Mouse (Mus musculus): Measurements from ENCODE around the gene Tcp10b. TPM values are rescaled to one million over a fixed set of nuclear protein-coding genes. Genes with fewer than 3 reads are reported as not detected.
"Not testable (repeated sequence)": the region's sequence is repeated elsewhere in the genome, so short reads cannot be mapped to it uniquely, and the experiment has no call there.

Gene Tcp10b
- polyA plus RNA-seq, 1 experiment from 2014 or later: 0.32 TPM

DNA sequence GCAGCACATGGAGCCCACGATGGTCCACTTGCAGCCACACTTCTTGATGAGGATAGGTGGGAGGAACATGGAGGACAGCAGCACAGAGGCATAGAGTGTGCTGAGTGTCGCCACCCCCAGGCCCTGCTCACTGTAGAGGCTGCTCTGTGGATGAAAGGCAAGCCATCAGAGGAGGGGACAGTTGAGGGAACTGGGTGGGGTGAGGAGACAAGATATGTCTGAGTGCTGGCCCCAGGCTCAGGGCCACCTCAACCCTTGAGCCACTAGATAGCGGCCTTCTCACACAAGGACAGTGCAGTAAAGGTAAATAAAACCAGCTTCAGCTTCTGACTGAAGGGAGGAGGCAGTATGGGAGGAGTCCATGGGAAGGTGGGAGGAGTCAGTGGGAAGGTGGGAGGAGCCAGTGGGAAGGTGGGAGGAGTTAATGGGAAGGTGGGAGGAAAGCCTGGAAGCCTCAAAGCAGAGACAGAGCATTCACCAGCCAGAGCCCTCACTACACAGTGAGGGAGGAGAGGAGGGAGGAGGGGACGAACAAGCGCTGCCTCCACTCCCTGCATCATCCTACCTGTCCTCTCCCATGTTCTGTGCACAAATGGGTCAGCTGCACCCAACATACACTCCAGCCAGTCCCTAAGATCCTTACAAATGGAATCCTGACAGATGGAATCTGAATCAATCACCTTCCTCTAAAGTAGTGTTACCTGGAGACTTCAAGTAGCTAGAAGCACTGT is 62.6 kb downstream of the Tcp10b start:
- not testable (repeated sequence) for H3K27ac ChIP-seq; H3K36me3 ChIP-seq (ENCODE audit: inconsistent target); H3K4me3 ChIP-seq (ENCODE audit: inconsistent target); H3K79me2 ChIP-seq (ENCODE audit: inconsistent target)
- no CpG with 5 or more reads among the region's 5 CpGs for WGBS (ENCODE audit: missing documents)

DNA sequence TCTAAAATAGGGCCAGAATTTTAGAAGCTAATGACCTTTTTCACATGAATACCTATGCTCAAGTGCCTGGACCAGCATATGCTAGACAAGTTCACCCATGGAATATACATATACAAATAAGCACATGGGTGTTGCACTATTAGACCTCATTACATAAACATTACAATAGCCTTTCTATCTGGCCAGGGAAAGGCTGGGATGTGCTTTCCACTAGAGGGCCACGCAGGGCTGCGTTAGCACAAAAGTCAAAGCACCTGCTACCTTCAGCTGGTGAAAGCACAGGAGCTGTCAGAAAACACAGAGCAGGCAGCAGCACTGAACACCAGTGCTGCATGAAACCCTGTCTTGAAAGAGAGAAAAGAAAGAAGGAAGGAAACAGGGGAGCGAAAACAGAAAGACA is 63.3 kb downstream of the Tcp10b start:
- H3K27ac ChIP-seq; H3K4me3 ChIP-seq (ENCODE audit: inconsistent target); H3K79me2 ChIP-seq (ENCODE audit: inconsistent target); H3K36me3 ChIP-seq (ENCODE audit: inconsistent target): not testable (repeated sequence)
- WGBS (ENCODE audit: missing documents): 0% methylated on average over 2 of the region's 3 CpGs

DNA sequence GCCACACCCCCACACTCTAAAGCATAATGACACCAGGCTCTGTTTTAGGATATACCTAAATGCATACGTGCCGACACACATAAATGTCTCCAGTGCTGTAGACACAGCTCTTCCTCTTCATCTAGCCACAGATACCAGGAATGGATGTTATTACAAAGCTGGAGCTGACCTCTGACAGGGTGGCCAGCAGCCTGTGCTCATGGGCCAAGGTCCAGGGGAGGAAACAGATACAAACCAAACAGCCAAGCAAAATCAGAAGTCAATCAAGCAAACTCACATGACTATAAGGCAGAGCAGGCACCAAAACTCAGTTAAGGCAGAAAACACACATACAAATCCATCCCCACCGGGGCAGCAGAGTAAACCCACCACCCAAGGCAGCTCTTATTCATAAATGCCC is 68.4 kb downstream of the Tcp10b start:
- WGBS (ENCODE audit: missing documents): no CpG with 5 or more reads among the region's 3 CpGs
- H3K79me2 ChIP-seq (ENCODE audit: inconsistent target): not testable (repeated sequence)

GRCm38 (mm10) chr17:13129737-13130465 is 69.0 kb downstream of the Tcp10b start:
- not testable (repeated sequence) for H3K4me3 ChIP-seq (ENCODE audit: inconsistent target); H3K27ac ChIP-seq; H3K79me2 ChIP-seq (ENCODE audit: inconsistent target); H3K36me3 ChIP-seq (ENCODE audit: inconsistent target)
- 100% methylated on average over 1 of the region's 11 CpGs for WGBS (ENCODE audit: missing documents)

More for the DNA sequence above, 68.4 kb downstream of the Tcp10b start:
- H3K4me3 ChIP-seq (ENCODE audit: inconsistent target); H3K27ac ChIP-seq; H3K36me3 ChIP-seq (ENCODE audit: inconsistent target): not testable (repeated sequence)

DNA sequence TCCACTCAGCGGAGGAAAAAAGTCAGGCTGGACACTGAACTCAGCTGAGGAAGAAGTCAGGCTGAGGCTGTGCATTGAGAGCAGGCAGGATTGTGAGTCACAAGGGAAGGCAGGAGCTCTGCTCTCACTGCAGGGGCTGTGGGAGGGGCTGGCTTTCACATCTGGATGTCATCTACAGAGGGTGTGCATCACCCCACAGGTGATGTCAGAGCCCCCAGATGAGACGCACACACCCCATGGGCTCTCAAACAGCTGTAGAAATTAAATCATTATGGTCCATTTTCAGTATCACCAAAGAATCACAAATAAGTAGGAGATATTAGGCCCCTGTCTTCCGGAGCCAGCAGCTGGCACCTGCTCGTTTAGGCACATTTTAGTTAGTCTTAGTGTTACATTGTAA is 70.8 kb downstream of the Tcp10b start, which contains the start of gene Unc93a:
TSS of gene Unc93a (minus strand) at position 101 of the 400 bp plus-strand sequence.
- H3K4me3 ChIP-seq (ENCODE audit: inconsistent target); H3K27ac ChIP-seq; H3K79me2 ChIP-seq (ENCODE audit: inconsistent target); H3K36me3 ChIP-seq (ENCODE audit: inconsistent target): not testable (repeated sequence)
- WGBS (ENCODE audit: missing documents): 83% methylated on average over 1 of the region's 4 CpGs

Other genes with a start within 250 kb of the Tcp10b start
- not detected in 3 replicates for gene Mas1, start 193.0 kb upstream of the Tcp10b start, polyA plus RNA-seq (2018)
- gene Mrgprh, start 185.1 kb upstream of the Tcp10b start, polyA plus RNA-seq (2018): not detected in 3 replicates
- gene Pnldc1, start 150.9 kb upstream of the Tcp10b start, polyA plus RNA-seq (2018): 0.09 to 0.41 TPM in 2 of 3 replicates, not detected in the other
- gene Tcp1, start 145.4 kb upstream of the Tcp10b start, polyA plus RNA-seq (2018): 108 to 202 TPM (median 164 TPM) in 3 replicates
- gene Mrpl18, start 144.8 kb upstream of the Tcp10b start, polyA plus RNA-seq (2018): 51.1 to 81.8 TPM (median 56.2 TPM) in 3 replicates
- gene Acat3, start 120.5 kb upstream of the Tcp10b start, polyA plus RNA-seq (2018): 0.39 TPM in 1 of 3 replicates, not detected in the others
- gene Acat2, start 100.4 kb upstream of the Tcp10b start, polyA plus RNA-seq (2018): 7.0 to 21.1 TPM (median 15.6 TPM) in 3 replicates
- 87.5 to 118 TPM (median 87.8 TPM) in 3 replicates for gene Wtap, start 66.9 kb upstream of the Tcp10b start, polyA plus RNA-seq (2018)
- 43.6 to 99.3 TPM (median 89.5 TPM) in 3 replicates for gene Sod2, start 54.3 kb upstream of the Tcp10b start, polyA plus RNA-seq (2018)
- 0.46 to 2.5 TPM (median 1.6 TPM) in 3 replicates for gene Gpr31b, start 8.8 kb upstream of the Tcp10b start, polyA plus RNA-seq (2018)
- gene Unc93a, start 70.7 kb downstream of the Tcp10b start, polyA plus RNA-seq (2018): not detected in 3 replicates
- not detected in 3 replicates for gene Smok2a, start 160.1 kb downstream of the Tcp10b start, polyA plus RNA-seq (2018)
- not detected in 3 replicates for gene Smok2b, start 169.2 kb downstream of the Tcp10b start, polyA plus RNA-seq (2018)

Data from macrophage (primary cell).